Mouse (Mus musculus) spleen, adult 2 months (tissue): ENCODE measurements around the gene Impg1.

ENCODE experiments used
- CTCF ChIP-seq: fragments of 200-500 bp; IDR thresholded peaks from 2 replicates; pipeline ENCODE4 v1.5.1; 2011; ENCODE audit warnings: mild to moderate bottlenecking, inconsistent platforms; ENCODE audit not compliant: insufficient read depth, insufficient read length, insufficient replicate concordance; ENCODE audit errors: extremely low read depth
- POLR2A ChIP-seq: fragments of 200-500 bp; IDR thresholded peaks from 2 replicates; pipeline ENCODE4 v1.6.1; 2011; ENCODE audit warnings: low read depth, low read length, inconsistent platforms

DNA sequence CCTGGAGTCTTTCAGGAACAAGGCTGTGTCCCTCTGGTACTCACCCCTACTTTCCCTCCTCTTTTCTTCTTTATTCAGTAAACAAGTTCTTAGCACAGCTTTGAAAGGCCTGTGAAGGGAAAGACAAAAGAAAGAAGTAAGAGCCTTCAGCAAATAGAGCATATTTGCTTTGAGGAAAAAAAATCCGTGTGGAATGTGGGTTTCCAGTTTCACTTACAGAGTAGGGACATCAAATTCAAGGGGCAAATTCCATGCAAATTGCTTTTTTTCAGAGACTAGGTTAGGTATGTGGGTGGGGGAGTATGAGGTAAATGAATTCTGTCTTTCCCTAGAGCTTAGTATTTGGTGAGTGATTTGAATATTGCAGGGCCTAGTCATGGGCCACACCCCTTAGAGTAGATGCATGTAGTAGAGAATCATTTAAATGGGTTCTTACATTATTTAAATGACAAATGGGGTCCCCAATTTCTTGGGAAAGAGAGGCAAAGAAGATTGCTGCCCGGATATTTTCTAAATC lies 39.3 kb upstream of the Impg1 start:
- no peak for TF ChIP-seq POLR2A
- no peak for TF ChIP-seq CTCF
